In the genomic region with DNA sequence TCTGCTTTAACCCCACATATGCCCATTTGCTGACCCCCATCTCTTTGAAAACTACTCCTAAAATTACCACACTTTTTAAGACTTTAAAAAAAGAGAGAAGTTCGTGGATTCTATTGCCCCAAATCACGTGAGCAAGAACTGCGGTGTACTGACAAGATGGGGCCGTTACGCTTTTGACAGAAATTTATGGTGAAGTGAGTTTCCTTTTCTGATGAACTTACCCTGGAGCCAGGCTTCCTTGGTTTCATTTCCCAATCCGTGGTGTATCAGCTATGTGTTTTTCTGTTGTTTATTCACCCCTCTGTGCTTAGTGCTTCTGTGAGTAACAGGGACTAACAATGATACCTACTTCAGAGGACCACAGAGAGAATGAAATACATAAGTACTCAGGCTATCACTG, we compare ENCODE assay signal across 31 mouse cellular contexts. TPM values are rescaled to one million over a fixed set of nuclear protein-coding genes. Genes with fewer than 3 reads are reported as not detected.
DNase-seq lines count a peak whose midpoint lies in the region; ATAC-seq and TF ChIP-seq lines count a peak whose summit lies in the region.
"Had no signal": no experiment of that assay in that cellular context is flagged by ENCODE, and none has a peak within 500 bp of the region (broad histone marks: within the 10 kb centered on the region; RNA-seq: fewer than 3 reads in every experiment).

No protein-coding gene starts in this region.

- WGBS in kidney, adult 2 months = 48% methylated on average over 6 of the region's 6 CpGs

- H3K4me1 ChIP-seq in kidney, adult 2 months (ENCODE audit: control insufficient read depth, insufficient read depth, low read length) = no peaks in the 10 kb centered on the region
- peaks cover 65% of the 10 kb centered on the region for H3K4me1 ChIP-seq in bone marrow macrophage, adult 2 months (ENCODE audit: control insufficient read depth, insufficient read depth, low read length)
- H3K4me1 ChIP-seq: embryonic facial prominence, embryonic 10.5 days; embryonic facial prominence, embryonic 13.5 days; forebrain, embryonic 12.5 days; forebrain, embryonic 15.5 days; hindbrain, embryonic 10.5 days; hindbrain, embryonic 13.5 days had no signal

- DNase-seq in kidney, adult 2 months = peak; percentile 12
- no peak for DNase-seq in kidney, postnatal 4 days
- DNase-seq in left cerebral cortex, postnatal 10 days (ENCODE audit: extremely low spot score in 1 of 2, low spot score in 2 of 2) = no peak
- DNase-seq in right cerebral cortex, postnatal 10 days (ENCODE audit: low spot score in 2 of 2) = no peak
- DNase-seq: adrenal gland, adult 8-10 months; adrenal gland, postnatal 25 days; cerebellum, adult 18-20 months; cerebellum, adult 9-10 months; cerebellum, postnatal 14 days; gastrocnemius, postnatal 25 days; heart, adult 2 months; heart, postnatal 14 days had no signal

- ATAC-seq in hematopoietic stem cell, adult 5-6 weeks (replicated peaks in 1 of 2; ENCODE audit: insufficient read depth in 1 of 2, low FRiP score in 2 of 2, low TSS enrichment in 1 of 2, low read depth in 1 of 2, poor library complexity in 2 of 2, severe bottlenecking in 2 of 2) = peak; percentile 39 to 49; a peak in 3 of 4 replicates
- peak; percentile 51 for ATAC-seq in megakaryocyte progenitor cell, adult 5-6 weeks (replicated peaks; ENCODE audit: poor library complexity)
- no peak for ATAC-seq in inflammation-experienced regulatory T-cells, adult 6 months
- ATAC-seq: activated CD4-positive, CD25-positive, alpha-beta regulatory T cell, adult 4 months; forebrain, embryonic 15.5 days; hindbrain, embryonic 16.5 days had no signal

- intact Hi-C loops in left cerebral cortex, postnatal 10 days (cut with DNase I) = no loop called here

- no peak for TF ChIP-seq CTCF in kidney, adult 2 months (conservative IDR thresholded peaks at IDR 0.05; ENCODE audit: insufficient read depth, insufficient read length, low read depth, low read length)
- TF ChIP-seq CTCF in bone marrow macrophage, adult 2 months (IDR thresholded peaks at IDR 0.05; ENCODE audit: low read depth, low read length) = no peak

- no peaks in the 10 kb centered on the region for H3K27me3 ChIP-seq in kidney, adult 2 months (replicated peaks; ENCODE audit: control insufficient read depth, insufficient read depth, low read length)
- H3K27me3 ChIP-seq: embryonic facial prominence, embryonic 13.5 days; forebrain, embryonic 12.5 days; forebrain, embryonic 15.5 days; hindbrain, embryonic 13.5 days had no signal

- H3K4me3 ChIP-seq in kidney, adult 2 months (ENCODE audit: insufficient read depth, low read depth, low read length) = no peak overlapping the region
- H3K4me3 ChIP-seq in bone marrow macrophage, adult 2 months (ENCODE audit: insufficient read depth, low read length) = no peak overlapping the region
- H3K4me3 ChIP-seq: embryonic facial prominence, embryonic 10.5 days; embryonic facial prominence, embryonic 13.5 days; erythroblast, embryonic 14.5 days; forebrain, embryonic 12.5 days; forebrain, embryonic 15.5 days; heart, adult 2 months; heart, embryonic 10.5 days; heart, embryonic 13.5 days; hindbrain, embryonic 10.5 days; hindbrain, embryonic 13.5 days had no signal

- no peak overlapping the region for H3K27ac ChIP-seq in kidney, adult 2 months (ENCODE audit: insufficient read depth, low read depth, low read length)
- peak overlapping the region; percentile 74 for H3K27ac ChIP-seq in bone marrow macrophage, adult 2 months (ENCODE audit: insufficient read depth, low read depth, low read length)
- H3K27ac ChIP-seq: embryonic facial prominence, embryonic 10.5 days; embryonic facial prominence, embryonic 13.5 days; forebrain, embryonic 12.5 days; forebrain, embryonic 15.5 days; heart, adult 2 months; heart, embryonic 10.5 days; heart, embryonic 13.5 days; hindbrain, embryonic 10.5 days; hindbrain, embryonic 13.5 days had no signal

- H3K36me3 ChIP-seq in kidney, adult 2 months (ENCODE audit: control insufficient read depth, insufficient read depth, low read length) = no peaks in the 10 kb centered on the region
- H3K36me3 ChIP-seq: embryonic facial prominence, embryonic 10.5 days; embryonic facial prominence, embryonic 13.5 days; forebrain, embryonic 12.5 days; forebrain, embryonic 15.5 days; heart, embryonic 10.5 days; heart, embryonic 13.5 days; hindbrain, embryonic 10.5 days; hindbrain, embryonic 13.5 days had no signal

- no peak for TF ChIP-seq POLR2A in kidney, adult 2 months (IDR thresholded peaks at IDR 0.05; ENCODE audit: low read depth, low read length)
- no peak for TF ChIP-seq POLR2A in bone marrow macrophage, adult 2 months (IDR thresholded peaks at IDR 0.05; ENCODE audit: borderline replicate concordance, low read depth, low read length)

RNA-seq across cellular contexts. Expression of a gene that starts 3.6 kb away (rescaled TPM):
- 1.3 and 2.0 TPM in 2 replicates for polyA plus RNA-seq in kidney, adult 2 months (2012; rRNA removed)
- 78.8 and 104 TPM in 2 replicates for polyA plus RNA-seq in bone marrow macrophage, adult 2 months (2012; ENCODE audit: insufficient read depth, insufficient read length, missing spikeins)
- 160 and 215 TPM in 2 replicates for total RNA-seq in hematopoietic stem cell, adult 5-6 weeks (2017)
- 19.6 and 29.1 TPM in 2 replicates for total RNA-seq in megakaryocyte progenitor cell, adult 5-6 weeks (2015)
- 16.7 and 37.1 TPM in 2 replicates for total RNA-seq in megakaryocyte progenitor cell, adult 5-6 weeks (2017)
- total RNA-seq in left cerebral cortex, postnatal 10 days (2021) = not detected
- polyA plus RNA-seq in inflammation-experienced regulatory T-cells, adult 6 months (2017; shearing (Covaris generic)) = 100 to 1,000 TPM in 1 of 3 experiments, 1 to 10 TPM in 2; 6.4 to 184 (median 8.0) TPM
- total RNA-seq: adrenal gland, postnatal 25 days; gastrocnemius, adult 8-10 months; gastrocnemius, postnatal 25 days; heart, adult 2 months; heart, postnatal 14 days; MEL had no signal
- polyA plus RNA-seq: erythroblast, embryonic 14.5 days; forebrain, embryonic 12.5 days; heart, embryonic 10.5 days had no signal

RNA-seq across cellular contexts. Expression of a gene that starts 9.6 kb away (rescaled TPM):
- polyA plus RNA-seq in kidney, adult 2 months (2012; rRNA removed) = 1.6 and 1.8 TPM in 2 replicates
- polyA plus RNA-seq in bone marrow macrophage, adult 2 months (2012; ENCODE audit: insufficient read depth, insufficient read length, missing spikeins) = 129 and 135 TPM in 2 replicates
- 333 and 445 TPM in 2 replicates for total RNA-seq in hematopoietic stem cell, adult 5-6 weeks (2017)
- 99.8 and 229 TPM in 2 replicates for total RNA-seq in megakaryocyte progenitor cell, adult 5-6 weeks (2015)
- 37.9 and 120 TPM in 2 replicates for total RNA-seq in megakaryocyte progenitor cell, adult 5-6 weeks (2017)
- total RNA-seq in left cerebral cortex, postnatal 10 days (2021) = under 1 TPM in 1 of 2 experiments, not detected in 1; 0.81 TPM
- polyA plus RNA-seq in inflammation-experienced regulatory T-cells, adult 6 months (2017; shearing (Covaris generic)) = 10 to 100 TPM in 1 of 3 experiments, 1 to 10 TPM in 1, under 1 TPM in 1; 0.75 to 40.0 (median 1.2) TPM
- total RNA-seq: gastrocnemius, adult 8-10 months; gastrocnemius, postnatal 25 days; heart, adult 2 months; heart, postnatal 14 days; MEL had no signal

RNA-seq across cellular contexts. Expression of a gene that starts 13.4 kb away (rescaled TPM):
- not detected in 2 replicates for polyA plus RNA-seq in kidney, adult 2 months (2012; rRNA removed)
- polyA plus RNA-seq in bone marrow macrophage, adult 2 months (2012; ENCODE audit: insufficient read depth, insufficient read length, missing spikeins) = not detected in 2 replicates
- 9.7 TPM in 1 of 2 replicates, not detected in the other for total RNA-seq in hematopoietic stem cell, adult 5-6 weeks (2017)
- total RNA-seq in megakaryocyte progenitor cell, adult 5-6 weeks (2015) = 0.44 and 1.2 TPM in 2 replicates
- total RNA-seq in megakaryocyte progenitor cell, adult 5-6 weeks (2017) = not detected in 2 replicates
- not detected for total RNA-seq in left cerebral cortex, postnatal 10 days (2021)
- polyA plus RNA-seq in inflammation-experienced regulatory T-cells, adult 6 months (2017; shearing (Covaris generic)) = not detected
- total RNA-seq: adrenal gland, adult 8-10 months; adrenal gland, postnatal 25 days; gastrocnemius, adult 8-10 months; gastrocnemius, postnatal 25 days; heart, adult 2 months; heart, postnatal 14 days; MEL had no signal
- polyA plus RNA-seq: embryonic facial prominence, embryonic 10.5 days; embryonic facial prominence, embryonic 13.5 days; erythroblast, embryonic 14.5 days; forebrain, embryonic 12.5 days; forebrain, embryonic 15.5 days; gonadal fat pad, adult 2 months; heart, adult 2 months; heart, embryonic 10.5 days; heart, embryonic 13.5 days; heart, embryonic 16.5 days; hindbrain, embryonic 10.5 days; hindbrain, embryonic 13.5 days; hindbrain, embryonic 16.5 days had no signal

RNA-seq across cellular contexts. Expression of a gene that starts 45.0 kb away (rescaled TPM):
- polyA plus RNA-seq in kidney, adult 2 months (2012; rRNA removed) = 2.6 and 4.4 TPM in 2 replicates
- polyA plus RNA-seq in bone marrow macrophage, adult 2 months (2012; ENCODE audit: insufficient read depth, insufficient read length, missing spikeins) = 530 and 532 TPM in 2 replicates
- 54.2 and 80.5 TPM in 2 replicates for total RNA-seq in hematopoietic stem cell, adult 5-6 weeks (2017)
- 3.0 and 6.0 TPM in 2 replicates for total RNA-seq in megakaryocyte progenitor cell, adult 5-6 weeks (2015)
- total RNA-seq in megakaryocyte progenitor cell, adult 5-6 weeks (2017) = 1.7 TPM in 1 of 2 replicates, not detected in the other
- total RNA-seq in left cerebral cortex, postnatal 10 days (2021) = not detected
- 1 to 10 TPM in 2 of 3 experiments, under 1 TPM in 1; 0.90 to 1.9 (median 1.4) TPM for polyA plus RNA-seq in inflammation-experienced regulatory T-cells, adult 6 months (2017; shearing (Covaris generic))
- total RNA-seq: MEL had no signal
- polyA plus RNA-seq: activated CD4-positive, CD25-positive, alpha-beta regulatory T cell, adult 4 months; erythroblast, embryonic 14.5 days; forebrain, embryonic 12.5 days; forebrain, embryonic 15.5 days; heart, embryonic 10.5 days had no signal

RNA-seq across cellular contexts. Expression of a gene that starts 50.0 kb away (rescaled TPM):
- polyA plus RNA-seq in kidney, adult 2 months (2012; rRNA removed) = not detected in 2 replicates
- polyA plus RNA-seq in bone marrow macrophage, adult 2 months (2012; ENCODE audit: insufficient read depth, insufficient read length, missing spikeins) = 1.9 and 2.4 TPM in 2 replicates
- 6.6 and 15.4 TPM in 2 replicates for total RNA-seq in hematopoietic stem cell, adult 5-6 weeks (2017)
- not detected in 2 replicates for total RNA-seq in megakaryocyte progenitor cell, adult 5-6 weeks (2015)
- not detected in 2 replicates for total RNA-seq in megakaryocyte progenitor cell, adult 5-6 weeks (2017)
- total RNA-seq in left cerebral cortex, postnatal 10 days (2021) = 1 to 10 TPM in 1 of 2 experiments, under 1 TPM in 1; 0.75 to 1.3 TPM
- polyA plus RNA-seq in inflammation-experienced regulatory T-cells, adult 6 months (2017; shearing (Covaris generic)) = not detected
- total RNA-seq: adrenal gland, adult 8-10 months; adrenal gland, postnatal 25 days; gastrocnemius, adult 8-10 months; gastrocnemius, postnatal 25 days; heart, adult 2 months; heart, postnatal 14 days; MEL had no signal
- polyA plus RNA-seq: activated CD4-positive, CD25-positive, alpha-beta regulatory T cell, adult 4 months; embryonic facial prominence, embryonic 10.5 days; embryonic facial prominence, embryonic 13.5 days; erythroblast, embryonic 14.5 days; forebrain, embryonic 12.5 days; forebrain, embryonic 15.5 days; heart, adult 2 months; heart, embryonic 10.5 days; hindbrain, embryonic 10.5 days; hindbrain, embryonic 13.5 days; hindbrain, embryonic 16.5 days had no signal

Comparison
In these comparisons a context has a peak if more than half of its experiments do, and no peak if none do; other contexts are left out.
1. RNA of a gene that starts 3.6 kb away (total RNA-seq): 160 to 215 TPM in hematopoietic stem cell, adult 5-6 weeks and 16.7 to 37.1 TPM in megakaryocyte progenitor cell, adult 5-6 weeks; not detected in left cerebral cortex, postnatal 10 days; every median in the first group is over 10 times any median in the second.
2. RNA of a gene that starts 9.6 kb away (total RNA-seq): 333 to 445 TPM in hematopoietic stem cell, adult 5-6 weeks and 37.9 to 229 TPM in megakaryocyte progenitor cell, adult 5-6 weeks; 0.81 TPM in left cerebral cortex, postnatal 10 days; every median in the first group is over 10 times any median in the second.